Mouse (Mus musculus) spleen, adult 2 months (tissue): ENCODE data around the gene Zswim5. TPM values are rescaled to one million over a fixed set of nuclear protein-coding genes. Genes with fewer than 3 reads are reported as not detected.
A peak's percentile ranks its signal among the peaks of the same experiment; 100 is the strongest.

ENCODE experiments used
- DNase-seq, 2 experiments: peaks; one replicate each; pipeline versions ENCODE4 v3.0.0 to v3.0.0-alpha.2; 2012 to 2021; ENCODE audit warnings: low spot score in 2 of 2, low read depth in 1 of 2
- H3K27ac ChIP-seq: fragments of 200-500 bp; 2 replicates; pipeline ENCODE4 v1.5.1; 2012; ENCODE audit warnings: low read length, inconsistent platforms; ENCODE audit not compliant: insufficient read depth
- H3K27me3 ChIP-seq: fragments of 200-500 bp; 2 replicates; pipeline ENCODE4 v1.6.1; 2012; ENCODE audit warnings: mild to moderate bottlenecking, moderate library complexity, low read length, inconsistent platforms; ENCODE audit not compliant: control insufficient read depth, insufficient read depth
- H3K36me3 ChIP-seq: fragments of 200-500 bp; 2 replicates; pipeline ENCODE4 v1.6.1; 2012; ENCODE audit warnings: mild to moderate bottlenecking, low read length, inconsistent platforms; ENCODE audit not compliant: control insufficient read depth, insufficient read depth
- H3K4me1 ChIP-seq: fragments of 200-500 bp; 2 replicates; pipeline ENCODE4 v1.6.1; 2011; ENCODE audit warnings: inconsistent platforms; ENCODE audit not compliant: control insufficient read depth, insufficient read depth, insufficient read length
- H3K4me3 ChIP-seq: fragments of 200-500 bp; 2 replicates; pipeline ENCODE4 v1.5.1; 2011; ENCODE audit warnings: mild to moderate bottlenecking, inconsistent platforms; ENCODE audit not compliant: insufficient read depth, insufficient read length; ENCODE audit errors: extremely low read depth
- CTCF ChIP-seq: fragments of 200-500 bp; IDR thresholded peaks from 2 replicates; pipeline ENCODE4 v1.5.1; 2011; ENCODE audit warnings: mild to moderate bottlenecking, inconsistent platforms; ENCODE audit not compliant: insufficient read depth, insufficient read length, insufficient replicate concordance; ENCODE audit errors: extremely low read depth
- POLR2A ChIP-seq: fragments of 200-500 bp; IDR thresholded peaks from 2 replicates; pipeline ENCODE4 v1.6.1; 2011; ENCODE audit warnings: low read depth, low read length, inconsistent platforms
- WGBS: fragments of 180-500 bp; shearing (Covaris S2); methylation state at CpG from one replicate; pipeline ENCODE4 v1.1.7; 2018; 5-methylcytosine and 5-hydroxymethylcytosine counted together
- polyA plus RNA-seq: library from polyadenylated mRNA; depleted of rRNA; stranded (reverse); fragments of >200 nt; gene quantifications from 2 replicates; pipeline ENCODE4 v1.2.3, GENCODE M21; 2012

Zswim5 gene
- polyA plus RNA-seq, 1 experiment, result 0.07 TPM

DNA sequence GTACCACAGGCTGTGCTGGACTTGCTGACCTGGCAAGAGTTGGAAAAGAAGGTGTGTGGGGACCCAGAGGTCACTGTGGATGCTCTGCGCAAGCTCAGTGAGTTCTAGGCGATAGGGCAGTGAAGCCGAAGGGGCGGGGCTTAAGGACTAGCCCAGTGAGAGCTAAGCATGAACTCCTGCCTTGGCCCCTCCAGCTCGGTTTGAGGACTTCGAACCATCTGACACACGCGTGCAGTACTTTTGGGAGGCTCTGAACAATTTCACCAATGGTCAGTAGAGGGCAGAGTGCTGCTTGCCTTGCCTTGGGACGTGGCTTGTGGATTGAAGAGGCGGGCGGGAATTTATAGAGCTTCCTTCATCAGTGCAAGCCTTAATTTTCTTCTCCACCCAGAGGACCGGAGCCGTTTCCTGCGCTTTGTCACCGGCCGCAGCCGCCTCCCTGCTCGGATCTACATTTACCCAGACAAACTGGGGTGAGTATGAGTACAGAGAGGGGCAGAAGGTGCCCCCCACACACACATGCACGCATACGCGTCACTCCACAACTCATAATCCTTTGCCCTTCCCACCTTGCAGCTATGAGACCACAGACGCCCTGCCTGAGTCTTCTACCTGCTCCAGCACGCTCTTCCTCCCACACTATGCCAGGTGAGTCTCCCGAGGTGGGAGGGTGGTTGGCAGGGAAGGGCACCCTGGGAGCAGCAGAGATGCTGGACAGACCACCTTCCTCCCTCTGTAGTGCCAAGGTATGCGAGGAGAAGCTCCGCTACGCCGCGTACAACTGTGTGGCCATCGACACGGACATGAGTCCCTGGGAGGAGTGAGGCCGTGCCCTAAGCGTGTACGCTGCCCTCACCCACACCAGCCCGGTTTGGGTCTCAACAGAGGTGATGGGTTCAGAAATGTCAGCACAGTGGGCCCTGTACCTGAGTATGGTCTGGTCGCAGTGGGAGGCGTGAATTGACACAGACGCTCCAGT, 125.7 kb downstream of the Zswim5 start:
- H3K36me3 ChIP-seq, result peaks cover 41% of the 10 kb centered on the region

DNA sequence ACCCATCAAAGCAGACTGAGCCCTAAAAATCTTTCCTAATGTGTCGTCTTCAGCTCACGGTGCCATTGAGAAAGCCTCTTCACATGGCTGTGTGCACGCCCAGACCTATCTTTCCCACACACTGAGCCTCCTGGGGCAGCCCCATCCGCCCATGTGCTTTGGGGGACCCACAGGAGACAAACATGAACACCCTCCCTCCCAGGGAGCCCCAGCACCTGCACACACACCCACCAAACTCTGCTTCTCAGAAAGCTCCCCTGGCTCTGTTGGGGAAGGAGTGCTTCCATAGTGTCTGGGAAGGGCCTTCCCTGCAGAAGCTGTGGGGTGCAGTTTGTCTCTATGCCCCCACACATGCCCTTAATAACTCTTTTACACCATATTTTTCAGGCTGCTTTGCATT, 127.5 kb downstream of the Zswim5 start:
- 87% methylated on average over 4 of the region's 4 CpGs for WGBS
- no peak for TF ChIP-seq POLR2A
- TF ChIP-seq CTCF, result no peak

More for the DNA sequence above, 125.7 kb downstream of the Zswim5 start:
- H3K27me3 ChIP-seq, result no peaks in the 10 kb centered on the region
- 77% methylated on average over 38 of the region's 38 CpGs for WGBS
- DNase-seq, result peak in 1 of 2 experiments; percentile 50
- TF ChIP-seq CTCF, result peak; percentile 60; the same call in 1 of the 2 replicates
- no peak for TF ChIP-seq POLR2A
- no peak overlapping the region for H3K4me3 ChIP-seq
- no peaks in the 10 kb centered on the region for H3K4me1 ChIP-seq
- H3K27ac ChIP-seq, result no peak overlapping the region

GRCm38 (mm10) chr4:117005611-117006400, 128.6 kb downstream of the Zswim5 start:
- H3K27ac ChIP-seq, result no peak overlapping the region
- H3K4me1 ChIP-seq, result no peaks in the 10 kb centered on the region
- H3K4me3 ChIP-seq, result no peak overlapping the region
- DNase-seq, result no peak
- WGBS, result 86% methylated on average over 7 of the region's 7 CpGs
- no peaks in the 10 kb centered on the region for H3K27me3 ChIP-seq
- H3K36me3 ChIP-seq, result peaks cover 22% of the 10 kb centered on the region
- TF ChIP-seq CTCF, result no peak
- no peak for TF ChIP-seq POLR2A

More for the DNA sequence above, 127.5 kb downstream of the Zswim5 start:
- Histone ChIP-seq H3K27ac (no peak overlapping the region), H3K36me3 (peaks cover 31% of the 10 kb centered on the region), H3K4me3 (no peak overlapping the region), H3K4me1 (no peaks in the 10 kb centered on the region), H3K27me3 (no peaks in the 10 kb centered on the region)
- peak in 1 of 2 experiments; percentile 55 for DNase-seq

- Histone ChIP-seq H3K27me3 (no peaks in the 10 kb centered on the region), H3K27ac (no peak overlapping the region), H3K36me3 (peaks cover 18% of the 10 kb centered on the region), H3K4me3 (no peak overlapping the region), H3K4me1 (no peaks in the 10 kb centered on the region)
- no peak for DNase-seq
- TF ChIP-seq POLR2A, result no peak
- TF ChIP-seq CTCF, result no peak
- 69% methylated on average over 3 of the region's 3 CpGs for WGBS
These were observed 129.9 kb downstream of the Zswim5 start for GRCm38 (mm10) chr4:117007058-117007457.

DNA sequence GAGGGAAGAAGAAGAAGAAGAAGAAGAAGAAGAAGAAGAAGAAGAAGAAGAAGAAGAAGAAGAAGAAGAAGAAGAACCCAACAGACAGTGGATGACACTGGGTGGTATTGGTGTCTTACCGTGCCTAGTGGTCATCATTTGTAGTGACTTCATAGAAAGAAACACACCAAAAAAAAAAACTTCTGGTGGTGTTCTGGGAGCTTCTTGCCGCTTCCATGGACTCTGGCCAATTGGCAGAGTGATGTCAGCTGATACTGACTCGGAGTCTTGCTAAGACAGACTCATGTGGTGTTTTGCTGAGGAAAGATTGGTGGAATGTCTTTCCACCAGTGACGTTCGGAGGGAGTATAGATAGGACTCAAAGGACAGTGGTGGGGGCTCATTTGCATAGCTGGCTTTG, 133.1 kb downstream of the Zswim5 start:
- TF ChIP-seq POLR2A, result no peak
- TF ChIP-seq CTCF, result no peak
- 84% methylated on average over 5 of the region's 5 CpGs for WGBS

GRCm38 (mm10) chr4:117013596-117013995, 136.4 kb downstream of the Zswim5 start:
- H3K27ac ChIP-seq, result no peak overlapping the region
- no peak overlapping the region for H3K4me3 ChIP-seq
- H3K4me1 ChIP-seq, result no peaks in the 10 kb centered on the region
- 86% methylated on average over 6 of the region's 6 CpGs for whole genome bisulfite sequencing
- no peak for TF ChIP-seq POLR2A
- TF ChIP-seq CTCF, result no peak
- no peaks in the 10 kb centered on the region for H3K27me3 ChIP-seq
- DNase-seq, result no peak
- H3K36me3 ChIP-seq, result no peaks in the 10 kb centered on the region

More for the DNA sequence above, 133.1 kb downstream of the Zswim5 start:
- H3K27ac ChIP-seq, result no peak overlapping the region
- no peak overlapping the region for H3K4me3 ChIP-seq
- no peaks in the 10 kb centered on the region for H3K4me1 ChIP-seq
- H3K27me3 ChIP-seq, result no peaks in the 10 kb centered on the region
- H3K36me3 ChIP-seq, result no peaks in the 10 kb centered on the region
- DNase-seq, result no peak
